Mouse (Mus musculus) testis, adult 2 months (tissue): ENCODE measurements around the gene Hid1.

Source experiments
- CTCF ChIP-seq: fragments of 200-500 bp; IDR thresholded peaks from 2 replicates; pipeline ENCODE4 v1.5.1; 2012; ENCODE audit warnings: low read depth, mild to moderate bottlenecking, inconsistent platforms, low read length, moderate library complexity; ENCODE audit not compliant: control insufficient read depth, insufficient read depth, insufficient replicate concordance
- POLR2A ChIP-seq: fragments of 200-500 bp; IDR thresholded peaks from 2 replicates; pipeline ENCODE4 v1.6.1; 2012; ENCODE audit warnings: low read depth, mild to moderate bottlenecking, inconsistent platforms, low read length, moderate library complexity; ENCODE audit not compliant: control insufficient read depth

GRCm38 (mm10) chr11:115323354-115323753 is 44.2 kb downstream of the Hid1 start:
- TF ChIP-seq CTCF: no peak
- no peak for TF ChIP-seq POLR2A
